Mouse (Mus musculus): ENCODE results near the gene Ubash3a.

Gene Ubash3a

GRCm38 (mm10) chr17:31279541-31279940 lies 71.9 kb downstream of the Ubash3a start:
- no peak for DNase-seq (ENCODE audit: low read depth, low spot score)

DNA sequence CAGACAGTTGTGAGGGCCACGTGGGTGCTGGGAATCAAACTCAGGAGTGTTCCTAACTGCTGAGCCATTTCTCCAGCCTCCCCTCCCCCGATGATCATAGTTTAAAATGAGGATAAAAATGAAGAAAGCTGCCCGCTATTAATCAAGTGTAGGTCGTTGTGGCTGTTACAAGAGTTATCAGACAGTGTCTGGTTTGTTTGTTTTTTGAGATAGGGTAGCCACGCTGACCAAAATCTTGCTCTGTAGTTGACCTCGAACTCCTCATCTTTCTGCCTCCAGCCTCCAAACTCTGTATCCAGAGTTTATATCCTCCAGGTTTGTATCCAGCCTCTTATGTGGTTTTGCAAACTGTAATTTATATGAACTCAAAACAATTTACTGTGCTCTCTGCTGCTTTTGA lies 72.6 kb downstream of the Ubash3a start:
- no peak for DNase-seq (ENCODE audit: low read depth, low spot score)

DNA sequence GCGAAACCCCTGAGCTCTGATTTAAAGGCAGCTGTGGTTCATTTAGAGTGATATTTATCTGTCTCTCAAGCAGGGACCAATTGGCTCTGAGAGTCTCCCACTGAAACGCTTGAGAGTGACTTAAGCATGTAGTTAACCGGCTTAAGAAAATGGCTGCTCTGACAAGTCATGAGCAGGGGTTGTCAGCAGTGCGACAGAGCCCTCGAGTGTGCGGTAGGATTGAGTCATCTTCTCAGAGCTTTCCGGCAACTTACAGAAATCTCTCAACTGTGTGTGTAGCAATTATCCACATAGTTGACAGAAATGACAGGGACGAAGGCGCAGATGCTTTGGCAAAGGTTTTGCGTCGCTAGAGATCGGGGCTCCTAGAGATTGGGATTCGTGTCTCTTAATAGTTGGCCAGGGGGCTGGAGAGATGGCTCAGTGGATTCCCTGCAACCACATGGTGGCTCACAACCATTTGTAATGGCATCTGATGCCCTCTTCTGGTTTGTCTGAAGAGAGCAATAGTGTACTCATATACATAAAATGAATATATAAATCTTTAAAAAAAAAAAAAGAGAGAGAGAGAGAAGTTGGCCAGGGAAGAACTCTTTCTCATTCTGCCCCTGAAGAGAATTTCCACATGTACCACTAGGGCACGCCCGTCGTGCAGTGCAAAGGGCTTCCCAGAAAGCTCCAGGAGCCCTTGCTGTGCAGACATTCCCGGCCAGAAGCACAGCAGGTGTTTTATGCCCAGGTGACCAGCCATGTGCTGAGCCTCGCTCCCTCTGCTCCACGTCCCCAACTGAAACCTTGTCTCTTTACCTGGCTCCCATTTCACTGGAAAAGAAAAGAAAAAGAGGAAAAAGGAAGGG lies 74.4 kb downstream of the Ubash3a start:
- DNase-seq (ENCODE audit: low read depth, low spot score): peak; percentile 67

GRCm38 (mm10) chr17:31282687-31283053 lies 75.0 kb downstream of the Ubash3a start:
- peak; percentile 54 for DNase-seq (ENCODE audit: low read depth, low spot score)

GRCm38 (mm10) chr17:31285867-31286266 lies 78.2 kb downstream of the Ubash3a start:
- DNase-seq (ENCODE audit: low read depth, low spot score): no peak

GRCm38 (mm10) chr17:31286492-31286891 lies 78.8 kb downstream of the Ubash3a start, which contains the start of gene Slc37a1:
TSS of gene Slc37a1 (plus strand) at chr17:31286792.
- DNase-seq (ENCODE audit: low read depth, low spot score): no peak

GRCm38 (mm10) chr17:31287216-31287615 lies 79.5 kb downstream of the Ubash3a start:
- DNase-seq (ENCODE audit: low read depth, low spot score): no peak

- DNase-seq (ENCODE audit: low read depth, low spot score): no peak
These were observed 81.5 kb downstream of the Ubash3a start for GRCm38 (mm10) chr17:31288999-31289726.

- DNase-seq (ENCODE audit: low read depth, low spot score): no peak
These were observed 82.6 kb downstream of the Ubash3a start for GRCm38 (mm10) chr17:31290311-31290710.

DNA sequence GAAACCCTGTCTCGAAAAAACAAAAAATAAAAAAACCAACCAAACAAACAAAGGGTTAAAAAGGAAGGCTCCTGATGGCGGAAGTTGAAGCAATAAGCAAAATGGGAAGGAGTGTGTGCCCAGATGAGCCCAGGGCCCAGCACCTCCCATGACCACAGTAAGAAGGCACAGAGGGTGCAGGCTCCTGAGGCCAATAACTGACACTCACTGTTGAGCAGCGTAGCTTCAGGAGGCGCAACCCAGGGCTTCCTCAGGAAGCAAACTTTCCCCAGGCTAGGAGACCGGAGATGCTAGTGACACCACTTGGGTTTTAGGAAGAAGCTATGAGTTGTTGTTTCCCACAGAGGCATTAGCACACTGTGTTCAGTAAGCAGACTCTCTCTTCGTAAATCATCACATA lies 83.2 kb downstream of the Ubash3a start:
- DNase-seq (ENCODE audit: low read depth, low spot score): no peak

DNA sequence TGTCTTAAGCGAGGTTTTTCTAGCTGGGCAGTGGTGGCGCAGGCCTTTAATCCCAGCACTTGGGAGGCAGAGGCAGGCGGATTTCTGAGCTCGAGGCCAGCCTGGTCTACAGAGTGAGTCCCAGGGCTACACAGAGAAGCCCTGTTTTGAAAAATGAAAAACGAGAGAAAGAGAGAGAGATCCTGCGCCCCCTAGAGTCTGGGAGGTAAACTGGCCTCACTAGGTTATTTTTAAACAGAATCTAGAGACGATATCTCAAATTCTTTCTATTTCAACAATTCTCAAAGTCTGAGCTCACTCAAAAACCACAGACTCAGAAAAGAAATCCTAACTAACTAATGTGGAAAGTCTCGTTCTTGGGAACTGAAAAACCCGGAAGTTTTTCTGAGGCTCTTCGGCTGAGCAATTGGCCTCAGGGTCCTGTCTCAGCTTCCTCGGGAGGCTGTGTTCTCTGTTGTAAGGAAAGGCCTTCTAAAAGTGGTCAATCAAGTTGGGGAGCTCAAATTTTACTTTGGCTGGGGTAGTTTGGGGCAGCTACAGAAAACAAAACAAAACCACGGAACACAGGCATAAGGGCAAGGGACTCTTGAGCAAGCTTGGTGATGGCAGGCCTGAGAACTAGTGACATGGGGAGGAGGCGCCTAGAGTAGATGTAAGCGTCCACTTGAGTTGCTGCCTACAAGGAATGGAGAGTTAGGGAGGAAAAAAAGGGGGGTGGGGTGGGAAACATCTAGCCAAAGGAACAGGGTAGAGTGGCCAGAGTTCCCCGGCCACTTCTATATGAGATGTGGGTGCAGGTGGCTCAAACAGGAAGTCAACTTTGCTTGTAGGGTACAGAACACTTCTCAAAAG lies 86.9 kb downstream of the Ubash3a start:
- peak; percentile 76 for DNase-seq (ENCODE audit: low read depth, low spot score)

DNA sequence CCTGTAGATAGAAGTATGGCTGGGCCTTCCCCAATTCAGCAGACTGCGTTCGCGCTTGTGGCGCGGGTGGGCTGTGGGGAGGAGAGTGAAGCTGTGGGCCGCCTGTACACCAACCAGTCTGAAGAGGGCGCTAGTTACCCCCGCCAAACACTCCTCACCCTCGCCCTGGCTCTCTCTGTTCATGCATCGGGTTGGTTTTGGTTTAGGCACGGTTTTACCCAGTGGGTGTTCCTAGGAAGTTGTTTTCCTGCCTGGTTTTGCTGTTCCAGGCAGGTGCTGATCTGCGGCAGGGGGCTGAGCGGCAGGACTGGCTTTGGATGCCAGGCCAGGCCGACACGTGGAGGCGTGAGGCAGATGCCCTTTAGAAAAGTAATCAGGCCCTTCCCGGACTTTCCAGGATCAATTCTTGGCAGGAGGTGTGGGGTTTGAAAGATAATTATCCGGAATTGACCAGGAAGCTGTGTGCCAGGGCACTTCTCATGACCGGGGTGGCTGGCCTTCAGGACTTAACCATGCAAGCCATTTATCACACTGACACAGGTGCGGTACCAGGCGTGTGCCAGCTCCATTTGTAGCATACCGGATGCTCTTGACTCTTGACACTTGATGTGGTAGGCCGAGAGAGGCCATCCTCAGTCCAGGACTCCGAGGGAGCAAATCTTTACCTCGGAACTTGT lies 87.7 kb downstream of the Ubash3a start:
- peak; percentile 87 for DNase-seq (ENCODE audit: low read depth, low spot score)

DNA sequence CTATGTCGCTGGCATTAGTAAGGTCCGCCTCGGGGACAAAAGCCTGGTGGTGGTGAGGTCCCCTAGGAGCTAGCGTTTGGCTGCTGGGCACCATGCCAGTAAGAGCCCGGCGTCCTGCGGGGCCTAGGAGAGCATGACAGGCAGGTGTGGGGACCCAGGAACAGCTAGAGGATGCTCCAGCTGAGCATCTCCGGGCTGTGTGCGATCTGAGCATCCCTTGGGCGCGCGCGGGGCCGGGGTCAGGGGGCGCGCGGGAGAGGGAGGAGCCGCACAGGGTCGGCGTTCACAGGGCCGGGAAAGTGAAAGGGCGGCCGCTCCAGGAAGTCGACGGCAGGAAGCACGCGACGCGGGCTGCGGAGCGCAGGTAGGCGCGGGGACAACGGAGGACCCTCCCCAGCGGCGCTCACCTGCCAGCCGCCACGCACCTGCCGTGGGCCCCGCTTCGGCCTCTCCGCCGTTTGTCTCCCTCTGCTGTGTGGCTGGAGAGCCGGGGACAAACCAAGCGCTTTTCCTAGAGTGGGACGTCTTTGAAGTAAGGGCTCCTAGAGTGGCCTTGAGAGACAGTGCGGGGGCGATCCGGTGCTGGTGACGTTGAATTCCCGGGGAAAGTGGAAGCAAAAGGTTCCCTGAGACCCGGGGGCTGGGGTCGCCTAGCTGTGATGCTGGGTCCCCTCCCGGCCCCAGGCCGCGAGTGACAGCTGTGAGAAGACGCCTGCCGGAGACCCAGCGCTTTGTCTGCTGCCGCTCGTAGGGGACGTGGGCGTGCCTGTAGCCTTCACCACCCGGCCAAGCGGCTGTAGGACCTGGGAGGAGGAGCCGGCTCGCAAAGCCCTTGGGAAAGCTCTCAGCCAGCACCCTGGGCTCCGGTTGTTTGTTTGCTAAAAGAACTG lies 88.5 kb downstream of the Ubash3a start:
- peak; percentile 88 for DNase-seq (ENCODE audit: low read depth, low spot score)

All from ZHBTc4 (cell line).